Mouse (Mus musculus): ENCODE measurements around the gene Rptor. TPM values are rescaled to one million over a fixed set of nuclear protein-coding genes. Genes with fewer than 3 reads are reported as not detected.

Rptor gene
- polyA plus RNA-seq, 1 experiment: 35.2 TPM

DNA sequence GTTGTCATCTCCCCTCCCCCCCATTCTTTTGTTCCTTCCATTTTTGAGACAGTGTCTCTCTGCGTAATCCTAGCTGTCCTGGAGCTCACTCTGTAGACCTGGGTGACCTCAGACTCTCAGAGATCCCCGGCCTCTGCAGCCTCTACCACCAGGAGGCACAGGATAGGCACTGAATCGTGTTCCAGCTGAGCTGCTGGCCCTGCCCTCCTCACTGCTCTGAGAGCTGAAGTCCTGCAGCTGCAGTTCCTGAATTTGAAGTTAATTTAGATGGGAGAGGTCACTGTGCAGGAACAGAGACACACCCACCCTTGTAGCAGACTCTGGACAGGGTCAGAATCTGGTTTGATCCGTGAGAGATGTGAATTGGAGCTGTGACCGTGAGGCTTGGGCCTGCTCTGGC lies 112.7 kb downstream of the Rptor start:
- H3K4me1 ChIP-seq (ENCODE audit: control insufficient read depth, insufficient read depth, low read length): peaks cover 1% of the 10 kb centered on the region
- no peak overlapping the region for H3K27ac ChIP-seq (ENCODE audit: insufficient read depth, low read length)
- H3K4me3 ChIP-seq (ENCODE audit: insufficient read depth, low read length): no peak overlapping the region
- TF ChIP-seq CTCF (IDR thresholded peaks at IDR 0.05; ENCODE audit: extremely low read depth, insufficient read depth, low read length) (no peak), POLR2A (IDR thresholded peaks at IDR 0.05; ENCODE audit: extremely low read depth, insufficient read depth, low read length) (no peak)

DNA sequence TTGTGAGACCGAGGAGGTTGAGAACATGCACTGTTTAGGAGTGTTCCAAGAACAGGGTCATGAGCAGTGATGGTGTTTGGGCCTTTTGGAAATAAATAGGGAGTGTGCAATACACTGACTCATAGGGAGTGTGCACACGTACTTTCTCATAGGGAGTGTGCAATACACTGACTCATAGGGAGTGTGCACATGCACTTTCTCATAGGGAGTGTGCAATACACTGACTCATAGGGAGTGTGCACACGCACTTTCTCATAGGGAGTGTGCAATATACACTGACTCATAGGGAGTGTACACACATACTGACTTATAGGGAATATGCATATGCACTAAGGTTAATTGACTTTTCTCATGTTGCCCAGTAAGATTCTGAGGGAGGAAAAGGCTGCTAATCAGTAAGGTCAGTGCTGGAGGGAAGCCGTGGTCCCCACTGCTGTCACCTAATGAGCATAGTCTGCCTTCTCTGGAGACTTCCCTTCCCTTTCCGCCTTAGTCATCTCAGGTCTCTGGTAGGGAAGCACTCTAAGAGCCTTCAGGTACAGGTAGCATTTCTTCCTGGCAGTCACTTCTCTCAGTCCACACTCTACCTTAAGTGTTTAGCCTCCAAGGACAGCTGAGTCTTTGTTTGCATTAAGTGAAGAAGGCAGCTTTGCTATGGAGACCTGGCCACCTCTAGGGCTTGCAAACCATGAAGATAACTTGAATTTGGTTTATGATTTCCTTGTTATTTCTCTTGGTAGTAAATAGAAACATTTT lies 113.3 kb downstream of the Rptor start:
- H3K4me3 ChIP-seq (ENCODE audit: insufficient read depth, low read length): no peak overlapping the region
- H3K27ac ChIP-seq (ENCODE audit: insufficient read depth, low read length): no peak overlapping the region
- H3K4me1 ChIP-seq (ENCODE audit: control insufficient read depth, insufficient read depth, low read length): peaks cover 4% of the 10 kb centered on the region; the same call in 1 of the 2 replicates
- TF ChIP-seq CTCF (IDR thresholded peaks at IDR 0.05; ENCODE audit: extremely low read depth, insufficient read depth, low read length): no peak
- TF ChIP-seq POLR2A (IDR thresholded peaks at IDR 0.05; ENCODE audit: extremely low read depth, insufficient read depth, low read length): no peak

DNA sequence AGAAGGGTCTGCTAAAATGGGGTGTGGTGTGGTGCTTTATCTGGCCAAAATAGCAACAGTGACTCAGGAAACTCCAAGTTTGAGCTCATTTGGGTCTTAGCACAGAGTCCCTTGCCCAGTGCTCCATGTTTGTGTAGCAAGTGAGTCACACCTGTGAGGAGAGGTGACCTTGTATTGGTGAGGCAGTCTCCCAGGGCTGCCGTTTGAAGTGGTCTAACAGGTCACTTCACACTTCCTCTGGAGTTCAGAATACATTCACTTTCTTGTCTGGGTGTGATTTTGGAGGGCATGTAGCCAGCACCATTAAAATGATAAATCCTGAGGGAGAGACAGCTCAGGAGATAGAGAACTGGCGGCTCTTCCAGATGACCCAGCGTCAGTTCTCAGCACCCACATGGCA lies 115.4 kb downstream of the Rptor start:
- no peak for TF ChIP-seq POLR2A (IDR thresholded peaks at IDR 0.05; ENCODE audit: extremely low read depth, insufficient read depth, low read length)
- no peak for TF ChIP-seq CTCF (IDR thresholded peaks at IDR 0.05; ENCODE audit: extremely low read depth, insufficient read depth, low read length)
- Histone ChIP-seq H3K4me1 (ENCODE audit: control insufficient read depth, insufficient read depth, low read length) (peaks cover 4% of the 10 kb centered on the region; the same call in 1 of the 2 replicates), H3K27ac (ENCODE audit: insufficient read depth, low read length) (no peak overlapping the region), H3K4me3 (ENCODE audit: insufficient read depth, low read length) (no peak overlapping the region)

DNA sequence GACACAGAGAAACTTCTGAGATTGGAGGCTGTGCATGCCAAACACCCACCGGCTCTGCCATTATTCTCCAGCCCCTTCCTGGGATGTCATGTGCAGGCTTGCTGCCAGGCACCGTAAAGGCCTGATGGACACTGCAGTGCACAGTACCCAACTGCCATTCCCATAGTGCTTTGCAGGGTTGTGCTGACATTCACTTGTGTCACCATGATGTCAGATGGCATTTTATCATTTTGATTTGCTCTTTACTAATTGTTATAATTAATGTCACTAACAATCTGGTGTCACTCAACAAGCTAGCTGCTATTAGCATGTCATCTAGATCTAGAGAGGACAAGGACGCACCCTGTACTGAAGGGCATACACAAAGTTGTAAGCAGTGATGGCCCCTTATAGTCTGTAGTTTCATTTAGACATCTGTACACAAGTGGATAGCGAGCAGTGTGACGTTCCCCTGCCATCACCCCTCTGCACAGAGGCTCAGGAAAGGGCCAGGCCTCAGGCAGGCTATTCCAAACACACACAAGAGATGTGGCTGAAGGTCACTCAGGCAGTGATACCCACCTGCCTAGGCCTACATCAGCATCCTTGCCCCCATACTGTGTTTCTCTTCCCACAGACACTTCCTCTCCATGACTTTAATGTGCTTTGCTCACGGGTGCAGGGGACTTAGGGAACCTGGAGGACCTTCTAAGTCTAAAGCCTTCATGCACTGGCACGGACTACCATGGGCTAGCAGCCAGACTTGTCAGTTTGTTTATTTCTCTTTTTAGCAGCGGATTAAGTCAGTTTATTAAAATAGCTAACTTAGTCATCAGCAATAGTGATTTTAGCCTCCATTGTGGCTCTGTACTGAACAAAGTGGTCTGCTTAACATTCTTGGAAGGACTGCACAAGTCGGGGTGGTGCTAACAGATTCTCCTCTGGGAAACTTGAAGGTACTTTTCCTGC lies 117.7 kb downstream of the Rptor start:
- Histone ChIP-seq H3K4me3 (ENCODE audit: insufficient read depth, low read length) (no peak overlapping the region), H3K27ac (ENCODE audit: insufficient read depth, low read length) (no peak overlapping the region), H3K4me1 (ENCODE audit: control insufficient read depth, insufficient read depth, low read length) (peaks cover 4% of the 10 kb centered on the region; the same call in 1 of the 2 replicates)
- no peak for TF ChIP-seq POLR2A (IDR thresholded peaks at IDR 0.05; ENCODE audit: extremely low read depth, insufficient read depth, low read length)
- TF ChIP-seq CTCF (IDR thresholded peaks at IDR 0.05; ENCODE audit: extremely low read depth, insufficient read depth, low read length): no peak

DNA sequence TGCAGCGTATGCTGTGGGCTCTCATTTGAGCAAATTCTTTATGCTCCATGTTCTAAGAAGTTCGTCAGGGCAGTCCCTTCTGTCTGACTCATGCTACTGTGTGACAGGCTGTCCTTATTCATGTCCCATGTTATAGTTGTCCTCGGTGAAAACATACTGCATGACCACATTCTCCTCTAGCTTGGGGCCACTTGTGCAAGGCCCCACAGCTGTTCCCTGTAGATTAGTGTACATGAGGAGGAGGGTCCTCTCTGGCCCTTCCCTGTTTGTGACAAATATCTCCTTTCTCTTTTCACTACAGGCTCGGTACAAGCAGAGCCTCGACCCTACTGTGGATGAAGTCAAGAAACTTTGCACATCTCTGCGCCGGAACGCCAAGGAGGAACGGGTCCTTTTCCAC lies 122.0 kb downstream of the Rptor start:
- Histone ChIP-seq H3K27ac (ENCODE audit: insufficient read depth, low read length) (no peak overlapping the region), H3K4me3 (ENCODE audit: insufficient read depth, low read length) (no peak overlapping the region), H3K4me1 (ENCODE audit: control insufficient read depth, insufficient read depth, low read length) (peaks cover 4% of the 10 kb centered on the region; the same call in 1 of the 2 replicates)
- TF ChIP-seq CTCF (IDR thresholded peaks at IDR 0.05; ENCODE audit: extremely low read depth, insufficient read depth, low read length): no peak
- no peak for TF ChIP-seq POLR2A (IDR thresholded peaks at IDR 0.05; ENCODE audit: extremely low read depth, insufficient read depth, low read length)

DNA sequence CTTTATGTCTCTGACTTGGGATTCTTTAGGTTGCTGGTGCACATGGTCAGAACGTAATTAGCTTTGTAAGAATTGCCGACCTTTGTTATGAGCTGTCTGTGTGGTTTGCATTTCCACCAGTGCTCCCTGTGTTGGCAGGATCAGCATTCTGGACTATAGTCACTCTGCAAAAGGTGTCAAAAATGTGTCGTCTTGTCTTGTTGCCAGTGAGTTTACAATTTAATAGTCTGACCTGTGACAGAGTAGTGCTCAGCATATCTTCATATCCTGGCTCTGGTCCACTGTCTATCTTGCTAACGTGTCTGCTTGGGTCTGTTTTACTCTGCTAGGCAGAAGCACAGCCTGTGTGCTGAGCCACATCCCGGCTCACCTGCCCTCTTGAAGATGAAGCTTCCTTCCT lies 128.7 kb downstream of the Rptor start:
- Histone ChIP-seq H3K27ac (ENCODE audit: insufficient read depth, low read length) (no peak overlapping the region), H3K4me1 (ENCODE audit: control insufficient read depth, insufficient read depth, low read length) (peaks cover 6% of the 10 kb centered on the region), H3K4me3 (ENCODE audit: insufficient read depth, low read length) (no peak overlapping the region)
- no peak for TF ChIP-seq CTCF (IDR thresholded peaks at IDR 0.05; ENCODE audit: extremely low read depth, insufficient read depth, low read length)
- TF ChIP-seq POLR2A (IDR thresholded peaks at IDR 0.05; ENCODE audit: extremely low read depth, insufficient read depth, low read length): no peak

DNA sequence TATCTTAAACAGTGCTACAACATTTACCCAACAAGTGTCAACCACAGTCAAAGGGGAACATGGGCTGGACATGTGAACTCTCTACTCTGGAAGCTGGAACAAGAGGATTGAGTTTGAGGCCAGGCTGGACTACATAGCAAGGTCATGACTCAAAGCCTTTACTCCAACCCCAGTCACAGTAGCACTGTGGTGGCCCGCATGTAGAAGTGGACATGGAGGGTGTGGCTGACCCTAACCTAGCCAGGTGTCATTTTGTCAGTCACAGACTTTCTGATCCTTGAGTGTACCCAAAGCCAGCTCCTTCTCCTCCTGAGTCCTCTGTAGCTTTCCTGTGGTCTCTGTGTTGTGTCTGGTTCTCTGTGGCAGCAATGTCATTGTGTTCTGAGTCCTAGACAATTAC lies 129.7 kb downstream of the Rptor start:
- Histone ChIP-seq H3K4me3 (ENCODE audit: insufficient read depth, low read length) (no peak overlapping the region), H3K4me1 (ENCODE audit: control insufficient read depth, insufficient read depth, low read length) (peaks cover 6% of the 10 kb centered on the region), H3K27ac (ENCODE audit: insufficient read depth, low read length) (no peak overlapping the region)
- TF ChIP-seq CTCF (IDR thresholded peaks at IDR 0.05; ENCODE audit: extremely low read depth, insufficient read depth, low read length) (no peak), POLR2A (IDR thresholded peaks at IDR 0.05; ENCODE audit: extremely low read depth, insufficient read depth, low read length) (no peak)

DNA sequence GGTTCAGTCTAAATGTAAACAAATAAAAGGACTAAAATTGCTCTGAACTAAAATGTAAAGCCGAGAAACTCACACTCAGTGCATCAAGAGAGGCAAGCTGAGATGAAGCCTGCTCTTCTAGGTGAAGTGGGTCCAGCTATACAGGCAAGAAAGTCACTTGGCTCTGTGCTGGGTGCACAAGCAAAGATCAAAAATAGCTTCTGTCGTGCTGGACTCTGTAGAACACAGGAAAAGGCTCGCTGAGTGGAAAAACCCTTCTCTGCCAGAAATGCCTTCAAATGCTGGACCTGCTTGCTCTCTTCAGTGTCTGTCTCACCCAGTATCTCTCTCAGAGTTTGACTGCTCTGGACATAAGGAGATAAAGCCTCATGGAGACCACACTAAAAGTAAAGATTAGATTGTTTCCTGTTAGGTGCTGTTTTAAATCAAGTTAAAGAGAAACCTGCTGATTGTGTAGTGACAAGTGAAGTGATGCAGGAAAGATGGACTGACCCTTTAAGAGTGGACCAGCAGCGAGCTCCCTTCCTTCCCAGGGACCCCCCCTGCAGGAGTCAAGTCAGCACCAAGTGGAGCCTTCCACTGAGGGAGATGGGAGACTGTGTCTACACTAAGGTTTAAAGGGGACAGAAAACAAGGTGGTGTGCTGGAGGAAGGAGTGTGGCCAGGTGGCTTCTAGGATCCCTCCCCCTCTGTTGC lies 130.4 kb downstream of the Rptor start:
- H3K27ac ChIP-seq (ENCODE audit: insufficient read depth, low read length): peak overlapping the region; percentile 48; the same call in 1 of the 2 replicates

DNA sequence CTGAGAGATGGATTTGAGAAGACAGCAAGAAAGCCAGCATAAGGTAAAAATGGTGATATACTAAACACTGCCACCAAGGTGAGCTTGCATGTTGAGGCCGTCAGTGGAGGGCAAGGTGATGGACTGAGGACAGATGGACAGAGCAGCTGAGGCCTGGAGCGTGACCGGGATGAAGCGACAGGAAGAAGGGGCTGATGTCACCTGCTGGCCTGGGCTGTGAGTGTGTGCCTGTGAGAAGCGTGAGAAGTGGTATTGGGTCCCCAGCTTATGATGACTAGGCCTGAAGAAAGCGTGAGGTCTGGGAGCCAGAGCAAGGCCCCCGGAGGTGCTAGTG lies 130.9 kb downstream of the Rptor start:
- no peak overlapping the region for H3K27ac ChIP-seq (ENCODE audit: insufficient read depth, low read length)
- no peak overlapping the region for H3K4me3 ChIP-seq (ENCODE audit: insufficient read depth, low read length)
- no peak for TF ChIP-seq CTCF (IDR thresholded peaks at IDR 0.05; ENCODE audit: extremely low read depth, insufficient read depth, low read length)
- TF ChIP-seq POLR2A (IDR thresholded peaks at IDR 0.05; ENCODE audit: extremely low read depth, insufficient read depth, low read length): no peak
- peaks cover 7% of the 10 kb centered on the region for H3K4me1 ChIP-seq (ENCODE audit: control insufficient read depth, insufficient read depth, low read length)

More for the DNA sequence above, 130.4 kb downstream of the Rptor start:
- Histone ChIP-seq H3K4me1 (ENCODE audit: control insufficient read depth, insufficient read depth, low read length) (peaks cover 6% of the 10 kb centered on the region), H3K4me3 (ENCODE audit: insufficient read depth, low read length) (no peak overlapping the region)
- TF ChIP-seq POLR2A (IDR thresholded peaks at IDR 0.05; ENCODE audit: extremely low read depth, insufficient read depth, low read length) (no peak), CTCF (IDR thresholded peaks at IDR 0.05; ENCODE audit: extremely low read depth, insufficient read depth, low read length) (no peak)
